Mouse (Mus musculus) lung, postnatal 14 days (tissue): ENCODE results near the gene Apba1.

Experiments
- DNase-seq: peaks from one replicate; pipeline ENCODE4 v3.0.0; 2021

Gene Apba1

GRCm38 (mm10) chr19:23980598-23980997 is 221.9 kb downstream of the Apba1 start:
- DNase-seq = no peak

- no peak for DNase-seq
These were observed 225.5 kb downstream of the Apba1 start for GRCm38 (mm10) chr19:23984186-23984585.

- no peak for DNase-seq
These were observed 228.6 kb downstream of the Apba1 start for GRCm38 (mm10) chr19:23987291-23987690.

- DNase-seq = no peak
These were observed 229.5 kb downstream of the Apba1 start for GRCm38 (mm10) chr19:23988166-23988565.

GRCm38 (mm10) chr19:23995766-23996399 is 237.2 kb downstream of the Apba1 start:
- no peak for DNase-seq
